ENCODE assay signal across 8 mouse cellular contexts in the genomic region with DNA sequence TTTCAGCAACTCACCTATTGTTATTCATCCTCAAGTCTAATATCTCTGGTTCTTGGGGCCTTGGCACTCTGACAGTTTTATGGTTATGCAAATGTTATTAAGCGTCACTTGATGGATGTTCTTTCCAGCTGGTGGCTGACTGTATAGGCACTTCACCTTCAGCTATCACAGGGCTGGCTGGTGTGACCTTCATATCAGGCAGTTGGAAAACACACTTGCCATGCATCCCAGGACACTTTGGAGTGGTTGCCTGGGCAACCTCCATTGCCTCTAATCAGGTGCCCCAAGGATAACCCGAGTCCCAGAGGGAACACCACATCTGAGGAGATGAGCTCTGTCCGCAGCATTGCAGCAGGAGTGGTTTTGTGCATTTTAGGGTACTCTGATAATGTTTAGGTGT. TPM values are rescaled to one million over a fixed set of nuclear protein-coding genes. Genes with fewer than 3 reads are reported as not detected.
DNase-seq lines count a peak whose midpoint lies in the region; ATAC-seq lines count a peak whose summit lies in the region.
"Had no signal": no experiment of that assay in that cellular context is flagged by ENCODE, and none has a peak within 500 bp of the region (broad histone marks: within the 10 kb centered on the region; RNA-seq: fewer than 3 reads in every experiment).

No protein-coding gene starts in this region.

- no peaks in the 10 kb centered on the region for H3K36me3 ChIP-seq in heart, embryonic 14.5 days (ENCODE audit: control insufficient read depth, insufficient read depth, low read length)
- H3K36me3 ChIP-seq in midbrain, embryonic 10.5 days, result no peaks in the 10 kb centered on the region

- no peaks in the 10 kb centered on the region for H3K9me3 ChIP-seq in heart, embryonic 14.5 days (ENCODE audit: control insufficient read depth, low read length)
- H3K9me3 ChIP-seq in midbrain, embryonic 10.5 days (replicated peaks), result no peaks in the 10 kb centered on the region

- 15% methylated on average over 3 of the region's 3 CpGs for WGBS in heart, embryonic 14.5 days
- 59% methylated on average over 3 of the region's 3 CpGs for WGBS in midbrain, embryonic 10.5 days

- peak; percentile 64 for ATAC-seq in heart, embryonic 14.5 days (ENCODE audit: insufficient number of reproducible peaks, insufficient read depth, low FRiP score, low read depth)

- no peak overlapping the region for H3K9ac ChIP-seq in heart, embryonic 14.5 days (ENCODE audit: low read length)

- DNase-seq in ES-CJ7 (ENCODE audit: low read depth, low spot score), result peak; percentile 71
- peak; percentile 33 for DNase-seq in adrenal gland, adult 8-10 months
- DNase-seq in midbrain, embryonic 10.5 days (ENCODE audit: low spot score), result peak; percentile 13
- DNase-seq in frontal cortex, postnatal 36 days (ENCODE audit: low spot score in 2 of 2), result no peak
- DNase-seq in urinary bladder, adult 2 months (ENCODE audit: low spot score), result no peak
- DNase-seq in urinary bladder, postnatal 4 days (ENCODE audit: low spot score in 2 of 2), result no peak
- DNase-seq: cerebellum, adult 9-10 months had no signal

- H3K27ac ChIP-seq in heart, embryonic 14.5 days (replicated peaks in 1 of 2; ENCODE audit: control insufficient read depth in 1 of 2, insufficient read depth in 1 of 2, low read depth in 2 of 2, low read length in 2 of 2), result peak overlapping the region in 1 of 2 experiments; percentile 57; a peak in 2 of 4 replicates
- no peak overlapping the region for H3K27ac ChIP-seq in midbrain, embryonic 10.5 days (replicated peaks)

- H3K27me3 ChIP-seq in heart, embryonic 14.5 days (ENCODE audit: control insufficient read depth, insufficient read depth, low read length), result no peaks in the 10 kb centered on the region
- no peaks in the 10 kb centered on the region for H3K27me3 ChIP-seq in midbrain, embryonic 10.5 days (ENCODE audit: low read depth, poor library complexity, severe bottlenecking)

- H3K4me2 ChIP-seq in heart, embryonic 14.5 days (ENCODE audit: low read length), result peak overlapping the region; percentile 13; the same call in 1 of the 2 replicates

- H3K4me3 ChIP-seq in heart, embryonic 14.5 days (ENCODE audit: control insufficient read depth in 1 of 2, insufficient read depth in 1 of 2, low read depth in 1 of 2, low read length in 2 of 2), result no peak overlapping the region
- H3K4me3 ChIP-seq in midbrain, embryonic 10.5 days, result no peak overlapping the region

- H3K4me1 ChIP-seq in heart, embryonic 14.5 days (ENCODE audit: control insufficient read depth in 2 of 2, insufficient read depth in 2 of 2, low read length in 2 of 2), result peaks cover 3 to 11% of the 10 kb centered on the region in 2 experiments
- H3K4me1 ChIP-seq in midbrain, embryonic 10.5 days, result peaks cover 9% of the 10 kb centered on the region

RNA-seq across cellular contexts. Expression of gene Osbpl6, which starts 35.8 kb away (rescaled TPM):
- 10 to 100 TPM; 25.8 to 37.9 (median 27.9) TPM for total RNA-seq in adrenal gland, adult 8-10 months (2022)
- 3.5 and 5.9 TPM in 2 replicates for polyA plus RNA-seq in heart, embryonic 14.5 days (2014; fragmentation: Nextera tagmentation; extraction: Ambion mirVana)
- 10.8 and 11.0 TPM in 2 replicates for polyA plus RNA-seq in midbrain, embryonic 10.5 days (2016; fragmentation: Nextera tagmentation; extraction: Ambion mirVana)
- 4.7 and 4.8 TPM in 2 replicates for polyA plus RNA-seq in urinary bladder, adult 2 months (2012; rRNA removed)

Comparison
In these comparisons a context has a peak if more than half of its experiments do, and no peak if none do; other contexts are left out.
1. DNase-seq: peak in ES-CJ7 (single experiment), adrenal gland, adult 8-10 months (single experiment) and midbrain, embryonic 10.5 days (single experiment); none in frontal cortex, postnatal 36 days (0 of 2), urinary bladder, adult 2 months (single experiment) and urinary bladder, postnatal 4 days (0 of 2).